Mouse (Mus musculus): ENCODE measurements around the gene Slc1a7.

Gene Slc1a7

DNA sequence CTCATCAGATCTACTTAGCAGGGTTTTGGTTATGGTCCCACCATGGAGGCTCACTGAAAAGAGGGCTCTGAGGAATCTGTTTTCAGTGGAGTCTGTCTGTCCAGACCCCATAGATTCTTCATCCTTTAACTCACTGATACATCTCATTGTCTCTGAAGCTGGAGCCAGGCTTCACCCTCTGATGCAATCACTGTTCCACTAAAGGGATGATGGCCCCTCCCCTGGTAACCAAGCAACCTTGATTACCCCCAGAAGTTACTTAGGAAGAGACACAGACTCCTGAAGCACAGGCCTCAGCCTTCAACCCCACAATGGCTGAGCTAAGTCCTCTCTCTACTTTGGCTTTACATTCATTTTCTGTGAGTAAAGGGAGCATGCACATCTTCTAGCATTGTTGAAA is 1.6 kb downstream of the Slc1a7 start:
- DNase-seq (ENCODE audit: low read depth, low spot score), result no peak

DNA sequence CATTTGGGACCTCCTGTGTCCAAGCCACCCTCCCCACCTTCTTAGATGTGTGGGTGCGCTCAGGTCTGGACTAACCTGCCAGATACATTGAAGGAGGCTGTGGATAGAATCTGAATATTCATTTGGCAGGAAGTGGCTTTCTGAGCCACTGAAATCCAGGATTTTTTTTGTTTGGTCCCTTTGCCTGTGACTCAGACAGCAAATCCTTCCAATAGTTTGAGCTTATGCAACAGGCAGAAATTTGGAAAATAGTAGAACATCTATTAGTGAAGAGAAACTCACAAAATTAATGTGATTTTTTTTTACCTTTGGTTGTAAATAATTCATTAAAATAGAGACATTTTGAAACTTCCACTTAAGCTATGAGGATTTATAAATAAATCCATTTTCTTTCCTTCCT is 3.0 kb downstream of the Slc1a7 start:
- no peak for DNase-seq (ENCODE audit: low read depth, low spot score)

DNA sequence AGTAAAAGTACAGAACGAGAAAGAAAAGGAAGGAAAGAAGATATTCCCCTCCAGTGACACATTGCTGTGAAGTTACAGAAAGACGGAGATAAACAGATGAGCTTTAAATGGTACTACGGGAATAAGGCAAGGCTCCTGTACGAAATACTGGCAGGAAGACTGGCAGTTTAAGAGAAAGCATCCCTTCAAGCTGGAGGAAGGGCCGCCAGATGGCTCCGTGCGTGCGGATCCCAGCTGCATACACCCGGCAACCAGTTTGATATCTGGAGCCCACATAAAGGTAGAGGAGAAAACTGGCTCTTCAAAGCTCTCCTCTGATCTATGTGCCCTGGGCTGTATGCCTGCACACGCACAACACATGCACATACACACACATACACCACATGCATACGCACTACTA is 6.4 kb downstream of the Slc1a7 start:
- no peak for DNase-seq (ENCODE audit: low read depth, low spot score)

DNA sequence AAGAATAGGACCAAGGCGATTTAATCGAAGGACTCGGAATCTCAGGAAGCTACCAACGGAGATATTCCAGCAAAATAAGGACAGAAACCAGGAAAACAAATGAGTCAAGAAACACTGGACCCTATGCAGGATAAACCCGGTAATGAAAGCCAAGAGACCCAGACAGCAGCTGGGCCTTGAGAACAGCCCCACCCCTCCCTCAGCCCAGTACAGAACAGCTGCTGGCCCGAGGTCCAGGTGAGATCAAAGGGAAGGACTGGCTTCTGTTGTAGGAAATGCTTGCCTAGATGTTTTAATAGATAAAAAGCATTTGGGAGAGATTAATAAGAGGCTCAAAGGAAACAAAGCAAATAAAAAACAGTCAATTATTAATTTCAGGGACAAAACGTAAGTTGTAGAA is 6.9 kb downstream of the Slc1a7 start:
- no peak for DNase-seq (ENCODE audit: low read depth, low spot score)

DNA sequence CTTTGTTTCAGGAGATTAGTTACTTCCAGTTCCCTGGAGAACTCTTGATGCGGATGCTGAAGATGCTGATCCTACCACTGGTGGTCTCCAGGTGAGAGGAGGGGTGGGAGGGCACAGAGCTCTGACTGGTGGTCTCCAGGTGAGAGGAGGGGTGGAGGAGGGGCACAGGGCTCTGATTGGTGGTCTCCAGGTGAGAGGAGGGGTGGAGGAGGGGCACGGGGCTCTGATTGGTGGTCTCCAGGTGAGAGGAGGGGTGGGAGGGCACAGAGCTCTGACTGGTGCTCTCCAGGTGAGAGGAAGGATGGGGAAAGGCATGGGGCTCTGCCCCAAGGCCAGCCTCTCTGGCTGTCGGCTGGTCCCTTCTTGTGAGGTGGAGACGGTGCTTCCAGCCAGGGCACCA is 9.5 kb downstream of the Slc1a7 start:
- no peak for DNase-seq (ENCODE audit: low read depth, low spot score)

DNA sequence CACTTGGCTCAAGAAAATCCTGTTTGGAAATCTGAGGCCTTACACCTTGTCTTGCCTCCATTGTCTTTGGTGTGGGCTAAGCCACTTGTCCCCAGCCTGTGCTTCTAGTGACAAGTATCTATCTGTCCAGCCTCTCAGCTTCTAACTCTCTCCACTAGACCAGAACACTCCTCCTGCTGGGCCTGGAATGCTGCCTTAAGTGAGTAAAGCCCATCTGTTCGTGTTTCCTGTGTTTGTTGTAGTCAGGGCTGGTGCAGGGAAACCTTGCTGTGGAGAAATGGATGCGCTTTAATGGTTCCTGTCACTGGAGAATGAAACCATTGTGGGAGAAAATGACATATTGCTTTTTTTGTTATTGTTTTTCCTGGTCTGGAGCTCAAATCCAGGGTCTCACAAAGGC is 11.4 kb downstream of the Slc1a7 start:
- DNase-seq (ENCODE audit: low read depth, low spot score), result peak; percentile 58

DNA sequence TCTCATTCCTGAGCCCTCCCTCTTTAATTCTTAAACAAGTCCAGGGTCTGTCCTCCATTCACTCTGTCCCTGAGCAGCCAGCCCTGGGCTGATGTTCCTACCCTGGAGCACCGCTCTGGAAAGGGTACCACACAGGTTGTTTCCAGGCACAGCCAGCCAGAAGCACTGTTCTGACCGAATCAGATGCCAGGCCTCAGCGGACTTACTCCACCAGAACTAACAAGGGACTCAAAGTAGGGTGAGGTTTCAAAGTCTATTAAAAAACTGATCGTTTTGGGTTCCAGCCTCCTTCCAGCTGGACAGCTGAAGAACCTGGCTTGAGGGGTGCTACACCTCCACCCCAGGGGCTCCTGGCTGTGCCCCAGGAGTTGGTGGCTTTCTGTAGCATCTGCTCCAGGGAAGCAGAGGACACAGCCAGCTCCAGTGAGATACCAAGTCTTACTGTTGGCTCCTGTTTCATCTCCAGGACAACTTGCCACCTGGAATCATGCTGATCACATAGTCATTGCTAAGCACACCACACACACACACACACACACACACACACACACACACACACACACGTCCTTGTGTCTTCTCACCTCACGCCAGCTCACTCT is 12.0 kb downstream of the Slc1a7 start:
- no peak for DNase-seq (ENCODE audit: low read depth, low spot score)

DNA sequence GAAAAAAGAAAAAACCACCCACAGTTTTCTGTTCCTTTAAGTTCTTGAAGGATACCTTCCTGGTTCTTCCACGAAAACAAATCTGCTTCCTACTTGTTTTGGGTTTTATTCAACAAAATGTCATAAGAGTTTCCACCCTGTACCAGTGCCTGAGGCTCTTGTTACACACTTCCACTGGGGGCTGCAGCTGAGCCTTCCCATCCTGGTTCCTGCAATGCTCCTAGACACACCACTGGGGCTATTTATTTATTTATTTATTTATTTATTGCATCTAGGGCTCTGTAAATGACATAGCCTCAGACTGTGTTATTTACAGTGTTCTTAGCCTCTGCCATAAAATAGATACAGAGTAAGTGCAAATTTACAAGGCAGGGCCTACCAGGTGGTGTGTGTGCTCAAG is 15.6 kb downstream of the Slc1a7 start:
- no peak for DNase-seq (ENCODE audit: low read depth, low spot score)

DNA sequence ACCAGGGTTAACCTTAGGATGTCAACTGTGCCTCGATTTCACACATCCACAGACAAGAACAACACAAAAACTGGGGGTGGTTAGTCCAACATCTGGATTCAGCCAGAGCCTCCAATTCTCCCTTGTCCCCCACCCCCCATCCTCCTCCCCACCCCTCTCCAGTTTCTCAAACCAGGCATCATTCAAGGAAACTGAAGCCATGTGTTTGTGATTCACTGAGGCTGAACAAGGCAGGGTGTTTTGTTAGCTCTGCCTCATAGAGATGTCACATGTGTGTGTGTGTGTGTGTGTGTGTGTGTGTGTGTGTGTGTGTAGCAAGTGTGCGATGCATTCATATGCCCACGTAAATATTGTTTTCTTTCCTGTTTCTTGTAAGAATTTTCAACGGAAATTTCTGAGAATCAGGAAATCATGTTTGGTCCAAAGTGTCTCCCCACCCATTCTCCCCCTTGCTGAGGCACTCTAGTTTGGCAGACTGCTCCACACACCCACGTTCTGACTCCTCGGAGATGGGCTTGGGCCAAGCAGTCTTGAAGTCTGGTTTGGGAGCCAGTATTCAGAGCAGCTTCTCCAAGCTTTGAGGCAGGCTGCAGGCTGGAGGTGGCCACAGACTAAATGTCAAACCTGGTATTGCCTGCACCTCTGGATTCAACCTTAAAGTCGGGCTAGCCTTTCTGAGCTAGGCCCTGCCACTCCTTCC is 16.3 kb downstream of the Slc1a7 start:
- peak; percentile 85 for DNase-seq (ENCODE audit: low read depth, low spot score)

DNA sequence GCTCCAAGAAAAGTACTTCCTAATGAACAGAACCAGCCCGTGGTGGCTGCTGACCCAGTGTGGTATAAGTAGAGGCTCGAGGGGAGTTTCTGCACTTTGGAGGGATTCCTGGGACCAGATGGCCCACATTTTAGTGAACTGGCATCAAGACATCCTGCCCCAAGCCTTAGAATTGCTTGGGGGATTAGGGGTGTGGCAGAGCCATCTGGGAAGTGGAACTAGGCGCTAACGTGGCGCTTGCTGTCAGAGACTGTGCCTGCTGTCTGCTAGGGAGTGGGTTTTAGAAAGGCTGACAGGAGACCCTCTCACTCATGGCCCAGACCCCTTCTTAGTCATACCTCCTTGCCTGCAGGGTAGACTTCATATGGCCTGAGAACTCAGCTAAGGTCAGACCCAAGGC is 17.7 kb downstream of the Slc1a7 start:
- no peak for DNase-seq (ENCODE audit: low read depth, low spot score)

DNA sequence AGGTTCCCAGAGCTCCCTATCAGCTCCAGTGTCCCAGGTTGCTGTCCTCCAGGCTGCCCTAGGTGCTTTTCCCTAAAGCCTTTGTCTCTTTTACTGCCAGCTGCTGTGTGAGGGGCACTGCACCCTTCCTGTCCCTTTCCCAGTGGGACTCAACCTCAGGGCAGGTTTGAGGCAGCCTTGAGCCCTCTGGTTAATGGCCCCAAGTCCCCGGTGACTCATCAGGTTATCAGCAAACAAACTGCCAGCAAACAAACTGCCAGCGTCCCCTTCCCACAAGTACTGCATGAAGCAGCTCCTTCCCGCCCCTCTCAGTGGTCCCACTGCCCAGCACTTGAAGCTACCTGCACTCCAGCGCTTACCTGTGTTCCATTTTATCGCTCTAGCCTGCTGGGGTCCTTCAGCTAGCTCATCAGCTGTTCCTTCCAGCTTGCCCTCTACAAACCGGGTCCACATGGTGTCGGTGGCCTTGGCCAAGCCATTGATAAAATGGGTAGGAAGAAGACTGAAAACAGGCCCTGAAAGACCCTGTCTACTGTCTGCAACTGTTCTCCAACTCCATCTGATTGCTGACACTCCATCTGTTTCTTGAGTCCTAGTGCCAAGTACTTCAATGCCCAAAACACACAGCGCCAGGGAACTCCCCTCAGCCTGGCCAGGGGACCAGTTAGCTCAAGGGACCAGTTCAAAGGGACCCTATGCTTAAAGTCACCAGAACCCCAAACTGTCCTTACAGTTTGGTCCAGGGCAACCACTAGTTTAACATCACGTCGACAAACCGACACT is 18.4 kb downstream of the Slc1a7 start:
- DNase-seq (ENCODE audit: low read depth, low spot score), result no peak

DNA sequence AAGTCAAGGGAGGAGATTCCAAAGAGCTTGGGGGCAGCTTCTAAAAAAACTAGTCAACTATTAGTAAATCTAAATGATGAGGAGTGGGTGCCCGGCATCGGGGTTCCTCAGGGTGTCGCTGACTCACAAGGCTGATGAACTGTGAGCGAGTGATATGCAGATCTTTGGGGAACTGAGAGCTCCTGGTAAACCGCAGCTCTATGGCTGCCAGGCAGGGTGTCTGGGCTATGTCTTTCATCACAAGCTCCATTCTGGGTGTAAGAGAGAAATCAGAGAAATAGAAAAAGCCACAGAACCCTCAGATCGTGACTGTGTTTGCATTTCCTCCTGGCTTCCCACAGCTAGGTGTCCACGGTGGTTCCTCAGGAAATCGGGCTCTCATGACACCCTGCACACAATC is 20.8 kb downstream of the Slc1a7 start:
- no peak for DNase-seq (ENCODE audit: low read depth, low spot score)

DNA sequence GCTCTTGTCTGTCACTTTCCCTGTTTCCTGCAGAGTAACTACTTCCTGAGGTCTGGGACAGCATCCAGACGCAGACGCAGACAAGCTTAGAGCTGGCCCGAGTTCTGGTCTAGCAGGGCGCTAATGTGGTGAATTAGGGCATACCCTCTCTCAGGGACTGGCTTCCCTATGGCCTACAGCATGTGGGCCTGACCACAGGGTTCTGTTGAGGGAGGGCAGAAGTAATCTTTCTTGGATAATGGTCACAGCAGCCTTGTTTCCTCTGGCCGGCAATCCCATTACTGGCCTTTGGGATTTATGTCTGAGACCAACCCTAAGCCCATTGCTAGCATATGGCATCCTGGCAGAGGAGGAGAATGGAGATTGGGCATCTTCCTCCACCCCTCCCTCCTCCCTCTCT is 22.7 kb downstream of the Slc1a7 start:
- DNase-seq (ENCODE audit: low read depth, low spot score), result no peak

DNA sequence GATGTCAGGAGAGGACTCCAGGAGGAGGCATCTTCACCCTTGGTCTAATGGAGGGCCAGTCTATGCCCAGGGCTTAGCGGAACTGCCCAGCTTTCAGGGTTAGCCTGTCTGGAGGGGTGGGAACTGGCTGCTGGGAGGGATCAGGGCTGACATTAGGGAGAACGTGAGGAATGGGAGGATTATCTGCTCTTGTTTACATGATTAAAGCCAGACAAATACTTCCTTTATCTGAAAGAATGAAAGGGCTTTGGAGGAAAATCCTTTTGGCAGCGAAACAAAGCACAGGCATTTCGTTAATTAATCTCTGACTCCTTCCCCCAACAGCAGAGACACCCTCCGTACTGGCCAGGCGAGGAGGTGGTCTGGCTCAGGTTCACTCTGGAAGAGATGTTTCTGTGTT is 23.7 kb downstream of the Slc1a7 start:
- no peak for DNase-seq (ENCODE audit: low read depth, low spot score)

DNA sequence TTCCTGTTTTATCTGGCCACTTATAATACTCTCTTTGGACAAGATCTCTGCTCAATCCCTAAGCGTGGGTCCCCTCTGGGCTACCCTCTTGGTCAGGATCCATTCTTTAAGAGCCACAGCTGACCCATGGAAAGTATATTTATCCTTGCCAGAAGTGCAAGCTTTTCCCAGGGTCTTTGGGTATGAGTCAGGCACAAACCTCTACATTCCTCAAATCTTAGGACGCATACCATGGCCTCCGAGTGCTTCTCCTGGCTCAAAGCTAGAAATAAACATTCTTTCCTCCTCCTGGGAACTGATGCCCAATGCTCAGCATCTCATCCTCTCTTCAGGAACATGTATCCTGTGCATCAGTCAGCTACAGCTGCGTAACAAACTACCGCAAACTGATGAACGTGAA is 26.9 kb downstream of the Slc1a7 start:
- no peak for DNase-seq (ENCODE audit: low read depth, low spot score)

DNA sequence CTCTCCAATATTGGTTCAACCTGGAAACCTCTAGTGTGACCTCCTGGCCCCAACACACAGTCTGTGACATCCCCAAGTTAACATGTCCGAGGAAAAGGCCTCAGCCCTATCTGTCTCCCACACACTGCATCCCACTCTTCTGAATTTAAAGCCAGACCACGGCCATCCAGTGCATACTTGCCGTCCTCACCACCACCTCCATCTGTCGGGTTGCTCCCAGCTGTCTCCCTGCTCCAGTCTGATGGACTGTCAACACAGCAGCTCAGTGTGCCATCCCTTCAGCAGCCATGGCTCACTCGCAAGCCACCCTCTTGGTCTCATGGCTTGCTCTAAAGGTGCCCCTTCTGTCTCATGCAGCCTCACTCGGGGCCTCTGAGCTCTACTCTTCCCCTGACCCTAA is 27.6 kb downstream of the Slc1a7 start:
- no peak for DNase-seq (ENCODE audit: low read depth, low spot score)

DNA sequence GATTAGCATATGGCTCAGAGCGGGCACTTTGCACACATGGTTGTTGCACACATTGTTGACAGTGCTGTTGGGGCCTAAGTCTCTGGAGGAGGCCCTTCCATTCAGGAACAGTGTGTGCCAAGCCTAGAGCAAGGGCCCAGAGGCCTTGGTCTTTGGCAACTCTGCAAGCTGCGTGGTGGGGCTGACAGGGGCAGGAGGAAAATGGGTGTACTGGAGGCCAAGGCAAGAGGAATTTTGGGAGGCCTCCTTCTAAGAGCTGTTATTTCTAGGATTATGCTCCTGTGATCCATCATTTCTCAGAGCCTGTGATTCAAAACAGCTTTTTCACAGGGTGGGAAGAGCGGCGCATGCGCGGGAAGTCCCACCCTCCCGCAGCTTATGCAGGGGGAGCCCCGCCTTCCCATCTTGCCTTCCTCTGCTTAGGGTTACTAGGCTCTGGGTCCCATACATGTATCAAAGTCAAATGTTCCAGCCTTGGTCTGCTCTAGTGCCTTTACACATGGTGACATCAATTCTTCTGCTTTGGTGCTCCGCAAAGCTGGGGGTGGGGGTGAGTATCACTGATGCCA is 28.4 kb downstream of the Slc1a7 start:
- no peak for DNase-seq (ENCODE audit: low read depth, low spot score)

DNA sequence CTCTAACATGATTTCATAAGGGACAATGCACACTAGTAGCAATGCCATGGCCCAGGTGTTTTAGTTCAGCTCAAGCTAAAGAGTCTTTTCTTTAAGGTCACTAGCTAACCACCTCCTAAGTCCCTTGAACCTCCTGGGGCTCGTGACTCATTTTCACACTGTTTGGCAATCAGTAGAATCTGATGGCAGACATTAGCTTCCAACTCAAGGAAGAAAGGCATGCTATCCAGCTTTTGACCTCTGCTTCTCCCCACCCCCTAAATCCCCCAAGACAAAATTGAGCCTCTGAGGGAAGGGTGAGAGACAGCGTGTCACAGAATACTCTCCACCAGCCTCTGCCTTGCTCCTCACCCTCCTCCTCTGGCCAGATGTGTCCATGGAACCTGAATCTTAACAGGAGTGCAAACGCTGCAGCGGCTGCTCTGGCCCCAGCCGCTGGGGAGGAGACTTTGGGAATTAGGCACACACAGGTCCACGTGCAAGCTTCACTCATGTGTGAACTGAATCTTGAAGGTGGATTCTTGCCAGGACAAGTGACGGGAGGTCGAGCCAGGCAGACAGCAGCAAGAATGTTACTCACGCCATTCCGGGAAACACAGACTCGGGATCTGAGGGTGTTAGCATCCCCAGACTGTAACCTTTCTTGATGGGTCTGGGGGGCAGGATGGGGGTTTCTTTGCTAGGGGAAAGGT is 30.7 kb downstream of the Slc1a7 start:
- no peak for DNase-seq (ENCODE audit: low read depth, low spot score)

DNA sequence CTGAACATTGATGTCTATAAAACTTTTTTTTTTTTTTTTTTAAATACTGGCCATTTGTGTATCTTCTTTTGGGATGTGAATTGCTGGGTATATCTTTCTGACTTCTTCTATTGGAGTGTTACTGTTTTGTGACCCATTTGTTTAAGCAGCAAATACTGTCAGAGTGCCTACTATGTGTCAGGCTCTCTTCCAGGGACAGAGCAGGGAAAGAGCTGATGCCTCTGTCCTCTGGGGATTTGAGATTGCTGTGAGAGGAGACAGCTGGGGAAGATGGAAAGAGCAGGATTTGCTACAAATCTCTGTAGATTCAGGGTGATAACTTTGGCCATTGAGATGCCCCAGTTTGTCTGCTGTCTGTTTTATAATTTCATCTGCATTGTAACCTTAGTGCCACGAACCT is 31.2 kb downstream of the Slc1a7 start:
- no peak for DNase-seq (ENCODE audit: low read depth, low spot score)

DNA sequence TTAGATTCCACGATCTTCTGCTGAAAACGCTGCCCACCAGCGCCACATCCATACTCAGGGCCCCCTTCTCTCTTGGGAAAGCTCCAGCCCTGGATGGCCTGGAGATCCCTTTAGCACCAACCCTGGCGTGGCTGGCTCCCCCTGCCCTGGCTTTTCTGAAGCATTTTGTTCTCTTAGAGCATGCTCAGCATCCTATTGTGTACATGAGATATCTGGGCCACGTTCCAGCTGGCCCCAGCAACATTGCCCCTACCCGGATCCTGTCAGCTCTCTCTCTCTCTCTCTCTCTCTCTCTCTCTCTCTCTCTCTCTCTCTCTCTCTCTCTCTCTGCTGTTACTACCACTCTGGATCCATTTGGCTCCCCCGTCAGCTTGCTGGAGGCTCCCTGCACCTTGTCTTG is 37.2 kb downstream of the Slc1a7 start:
- no peak for DNase-seq (ENCODE audit: low read depth, low spot score)

DNA sequence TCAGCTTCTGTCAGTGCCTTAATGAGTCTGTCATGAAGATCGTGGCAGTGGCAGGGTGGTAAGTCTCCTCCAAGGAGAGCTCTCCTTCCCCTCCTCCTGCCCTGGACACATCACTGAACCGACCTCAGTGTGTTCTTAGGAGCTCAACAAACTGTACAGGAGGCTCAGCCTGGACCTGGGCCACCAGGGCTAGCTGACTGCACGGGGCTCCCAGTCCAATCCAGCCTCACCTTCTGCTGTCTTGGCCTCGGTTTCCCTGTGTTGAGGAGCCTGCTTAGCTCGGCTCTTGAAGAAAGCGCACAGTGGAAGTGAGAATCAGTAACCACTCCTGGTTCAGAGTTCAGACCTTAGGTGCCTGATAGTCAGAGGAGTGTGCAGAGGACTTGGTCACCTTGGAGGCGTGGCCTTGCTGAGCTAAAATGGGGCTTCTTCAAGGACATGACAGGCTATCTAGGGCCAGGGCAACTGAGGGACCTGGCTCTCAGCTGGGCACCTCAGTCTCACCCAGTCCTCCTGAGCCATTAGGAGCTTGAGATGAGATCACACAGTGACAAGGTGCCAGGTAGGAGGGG is 39.5 kb downstream of the Slc1a7 start:
- no peak for DNase-seq (ENCODE audit: low read depth, low spot score)

DNA sequence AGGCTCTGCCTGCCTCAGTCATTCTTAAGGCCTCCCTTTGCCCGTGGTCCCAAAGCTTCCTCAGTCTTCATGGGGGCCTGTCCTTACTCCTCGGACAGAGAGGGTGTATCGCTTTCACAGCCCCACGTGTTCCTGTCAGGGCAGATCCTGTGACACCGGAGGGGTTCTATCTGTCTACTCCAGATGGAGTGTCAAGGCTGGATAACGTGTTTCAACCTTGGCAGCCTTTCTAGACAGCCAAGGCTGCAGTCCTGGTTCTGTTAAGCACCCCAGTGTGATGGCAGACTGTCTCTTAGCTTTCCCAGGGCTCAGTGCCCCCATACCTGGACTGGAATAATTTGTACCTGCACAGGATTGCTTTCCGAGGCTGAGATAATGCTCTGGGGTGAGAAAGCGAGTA is 40.4 kb downstream of the Slc1a7 start:
- DNase-seq (ENCODE audit: low read depth, low spot score), result no peak
